Mouse (Mus musculus): ENCODE results near the gene Camsap1. TPM values are rescaled to one million over a fixed set of nuclear protein-coding genes. Genes with fewer than 3 reads are reported as not detected.
A peak's percentile ranks its signal among the peaks of the same experiment; 100 is the strongest.

Camsap1 gene
- polyA plus RNA-seq, 1 experiment from 2014 or later, result 14.1 TPM

DNA sequence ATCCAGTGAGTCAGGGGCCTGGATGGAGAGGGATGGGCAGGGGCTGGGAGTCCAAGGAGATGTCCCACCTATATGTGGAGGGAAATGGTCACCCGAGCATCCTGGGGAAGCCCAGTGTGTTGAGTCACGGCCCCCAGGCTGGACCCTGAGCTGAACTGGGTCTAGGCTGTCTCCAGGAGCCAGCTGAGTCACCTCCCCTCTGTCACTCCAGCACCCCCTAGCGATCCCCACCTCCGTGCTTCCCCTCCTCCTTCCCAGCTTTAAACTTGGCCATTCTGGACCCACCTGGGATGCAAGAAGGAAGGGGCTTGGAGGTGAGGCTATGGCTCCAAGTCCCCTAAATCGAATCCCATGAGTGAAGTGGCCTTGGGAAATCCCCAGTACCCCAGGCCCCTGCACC lies 94.9 kb downstream of the Camsap1 start:
- Histone ChIP-seq H3K4me3 (ENCODE audit: low read depth, low read length) (no peak overlapping the region), H3K9ac (ENCODE audit: low read depth, low read length) (no peak overlapping the region), H3K4me1 (ENCODE audit: control insufficient read depth, insufficient read depth, low read length) (no peaks in the 10 kb centered on the region), H3K9me3 (replicated peaks; ENCODE audit: control insufficient read depth, low read length) (no peaks in the 10 kb centered on the region), H3K27me3 (ENCODE audit: control insufficient read depth, insufficient read depth, low read length) (0 out of 2 replicates have a peak, but pooled peaks cover 2% of the 10 kb centered on the region), H3K27ac (ENCODE audit: low read depth, low read length) (no peak overlapping the region), H3K4me2 (no peak overlapping the region), H3K36me3 (ENCODE audit: control insufficient read depth, insufficient read depth, low read length) (no peaks in the 10 kb centered on the region)
- no peak for ATAC-seq (replicated peaks; ENCODE audit: insufficient number of reproducible peaks, low FRiP score, low TSS enrichment)
- 57% methylated on average over 5 of the region's 5 CpGs for WGBS (ENCODE audit: insufficient replicate concordance)

DNA sequence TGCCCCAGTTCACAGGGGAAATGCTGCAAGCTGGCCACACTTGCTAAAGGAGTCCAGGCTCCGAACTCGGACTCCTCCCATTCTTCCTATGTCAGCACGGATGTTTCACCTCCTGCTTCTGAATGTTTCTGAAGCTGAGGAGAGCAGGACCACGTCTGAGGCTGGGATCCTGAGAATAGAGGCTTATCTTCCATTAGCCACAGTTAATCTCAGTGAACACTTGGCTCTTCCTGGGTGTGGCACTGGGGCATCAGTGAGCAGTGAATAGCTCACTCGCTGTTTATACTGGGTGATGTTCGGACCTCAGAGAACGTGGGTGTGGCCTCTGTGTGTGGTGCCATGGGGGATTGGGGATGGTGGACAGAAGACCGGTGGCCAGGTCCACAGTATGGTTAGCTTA lies 95.9 kb downstream of the Camsap1 start:
- H3K27me3 ChIP-seq (ENCODE audit: control insufficient read depth, insufficient read depth, low read length), result no peaks in the 10 kb centered on the region
- H3K9ac ChIP-seq (ENCODE audit: low read depth, low read length), result no peak overlapping the region
- no peak overlapping the region for H3K4me2 ChIP-seq
- 52% methylated on average over 8 of the region's 8 CpGs for WGBS (ENCODE audit: insufficient replicate concordance)
- H3K27ac ChIP-seq (ENCODE audit: low read depth, low read length), result no peak overlapping the region
- no peaks in the 10 kb centered on the region for H3K4me1 ChIP-seq (ENCODE audit: control insufficient read depth, insufficient read depth, low read length)
- H3K36me3 ChIP-seq (ENCODE audit: control insufficient read depth, insufficient read depth, low read length), result no peaks in the 10 kb centered on the region
- no peak for ATAC-seq (replicated peaks; ENCODE audit: insufficient number of reproducible peaks, low FRiP score, low TSS enrichment)
- no peak overlapping the region for H3K4me3 ChIP-seq (ENCODE audit: low read depth, low read length)
- no peaks in the 10 kb centered on the region for H3K9me3 ChIP-seq (replicated peaks; ENCODE audit: control insufficient read depth, low read length)

DNA sequence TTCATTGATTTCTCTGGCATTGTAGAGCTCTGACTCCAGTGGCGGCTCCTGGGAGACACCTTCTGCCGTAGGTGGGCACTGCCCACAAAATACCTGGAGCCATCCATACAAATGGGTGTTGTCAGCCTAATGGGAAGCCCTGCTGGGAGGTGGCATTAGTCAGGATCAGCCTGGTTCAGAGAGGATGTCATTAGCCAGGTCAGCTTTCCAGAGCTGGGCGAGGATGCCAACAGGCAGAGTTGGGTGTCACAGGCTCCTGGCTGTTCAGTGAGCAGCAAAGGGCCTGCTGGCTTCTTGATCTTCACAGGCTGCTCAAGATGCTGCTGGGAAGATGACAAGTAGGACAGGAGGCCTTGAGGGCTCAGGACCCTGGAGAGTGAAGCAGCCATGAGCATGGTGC lies 98.3 kb downstream of the Camsap1 start:
- no peaks in the 10 kb centered on the region for H3K4me1 ChIP-seq (ENCODE audit: control insufficient read depth, insufficient read depth, low read length)
- no peak overlapping the region for H3K27ac ChIP-seq (ENCODE audit: low read depth, low read length)
- H3K36me3 ChIP-seq (ENCODE audit: control insufficient read depth, insufficient read depth, low read length), result no peaks in the 10 kb centered on the region
- no peak overlapping the region for H3K4me3 ChIP-seq (ENCODE audit: low read depth, low read length)
- no peak for ATAC-seq (replicated peaks; ENCODE audit: insufficient number of reproducible peaks, low FRiP score, low TSS enrichment)
- 78% methylated on average over 3 of the region's 3 CpGs for WGBS (ENCODE audit: insufficient replicate concordance)
- H3K9me3 ChIP-seq (replicated peaks; ENCODE audit: control insufficient read depth, low read length), result no peaks in the 10 kb centered on the region
- peaks cover 9% of the 10 kb centered on the region; the same call in 1 of the 2 replicates for H3K27me3 ChIP-seq (ENCODE audit: control insufficient read depth, insufficient read depth, low read length)
- no peak overlapping the region for H3K4me2 ChIP-seq
- no peak overlapping the region for H3K9ac ChIP-seq (ENCODE audit: low read depth, low read length)

DNA sequence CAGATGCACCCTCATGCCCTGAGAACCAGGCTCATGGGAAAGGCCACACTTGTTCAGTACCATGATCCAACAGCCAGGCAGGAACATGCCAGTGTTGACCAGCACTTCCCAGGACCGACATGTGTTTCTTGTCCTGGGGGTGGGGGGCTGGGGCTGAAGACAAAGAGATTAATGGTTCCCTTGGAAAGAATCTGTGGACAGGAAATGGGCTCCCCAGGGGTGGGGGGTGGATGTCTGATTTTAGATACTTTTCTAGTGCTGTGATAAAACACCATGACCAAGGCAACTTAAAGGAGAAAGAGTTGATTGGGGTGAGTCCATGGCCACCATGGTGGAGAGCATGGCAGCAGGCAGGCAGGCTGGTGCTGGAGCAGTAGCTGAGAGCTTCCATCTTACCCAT lies 100.8 kb downstream of the Camsap1 start:
- Histone ChIP-seq H3K9me3 (replicated peaks; ENCODE audit: control insufficient read depth, low read length) (no peaks in the 10 kb centered on the region), H3K4me2 (no peak overlapping the region), H3K4me1 (ENCODE audit: control insufficient read depth, insufficient read depth, low read length) (no peaks in the 10 kb centered on the region), H3K27me3 (ENCODE audit: control insufficient read depth, insufficient read depth, low read length) (peaks cover 34% of the 10 kb centered on the region), H3K9ac (ENCODE audit: low read depth, low read length) (no peak overlapping the region), H3K36me3 (ENCODE audit: control insufficient read depth, insufficient read depth, low read length) (no peaks in the 10 kb centered on the region), H3K27ac (ENCODE audit: low read depth, low read length) (no peak overlapping the region), H3K4me3 (ENCODE audit: low read depth, low read length) (no peak overlapping the region)
- 39% methylated on average over 1 of the region's 1 CpGs for WGBS (ENCODE audit: insufficient replicate concordance)
- no peak for ATAC-seq (replicated peaks; ENCODE audit: insufficient number of reproducible peaks, low FRiP score, low TSS enrichment)

DNA sequence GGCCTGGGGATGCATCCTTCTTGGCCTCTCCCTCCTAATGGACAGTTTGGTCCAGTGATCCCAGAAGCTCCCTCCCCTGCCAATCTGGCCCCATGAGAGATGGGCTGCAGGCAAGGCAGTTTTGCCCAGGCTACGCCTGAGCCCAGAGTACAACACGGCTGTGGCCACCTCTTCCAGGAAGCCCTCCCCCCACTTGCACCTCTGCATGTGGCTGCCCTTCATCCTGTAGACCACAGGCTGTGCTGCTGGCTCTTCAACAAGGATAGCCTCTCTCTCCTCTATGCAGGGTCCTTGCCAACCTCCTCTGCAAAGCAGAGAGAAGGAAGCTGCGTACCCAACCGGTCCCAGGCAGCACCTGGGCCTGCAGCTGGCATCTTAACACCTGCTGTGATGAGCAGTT lies 104.0 kb downstream of the Camsap1 start:
- Histone ChIP-seq H3K9me3 (replicated peaks; ENCODE audit: control insufficient read depth, low read length) (0 out of 2 replicates have a peak, but pooled peaks cover 5% of the 10 kb centered on the region), H3K9ac (ENCODE audit: low read depth, low read length) (no peak overlapping the region), H3K27me3 (ENCODE audit: control insufficient read depth, insufficient read depth, low read length) (peaks cover 46% of the 10 kb centered on the region), H3K4me1 (ENCODE audit: control insufficient read depth, insufficient read depth, low read length) (no peaks in the 10 kb centered on the region), H3K27ac (ENCODE audit: low read depth, low read length) (no peak overlapping the region), H3K4me3 (ENCODE audit: low read depth, low read length) (no peak overlapping the region), H3K36me3 (ENCODE audit: control insufficient read depth, insufficient read depth, low read length) (no peaks in the 10 kb centered on the region), H3K4me2 (no peak overlapping the region)
- 61% methylated on average over 4 of the region's 4 CpGs for WGBS (ENCODE audit: insufficient replicate concordance)
- no peak for ATAC-seq (replicated peaks; ENCODE audit: insufficient number of reproducible peaks, low FRiP score, low TSS enrichment)

DNA sequence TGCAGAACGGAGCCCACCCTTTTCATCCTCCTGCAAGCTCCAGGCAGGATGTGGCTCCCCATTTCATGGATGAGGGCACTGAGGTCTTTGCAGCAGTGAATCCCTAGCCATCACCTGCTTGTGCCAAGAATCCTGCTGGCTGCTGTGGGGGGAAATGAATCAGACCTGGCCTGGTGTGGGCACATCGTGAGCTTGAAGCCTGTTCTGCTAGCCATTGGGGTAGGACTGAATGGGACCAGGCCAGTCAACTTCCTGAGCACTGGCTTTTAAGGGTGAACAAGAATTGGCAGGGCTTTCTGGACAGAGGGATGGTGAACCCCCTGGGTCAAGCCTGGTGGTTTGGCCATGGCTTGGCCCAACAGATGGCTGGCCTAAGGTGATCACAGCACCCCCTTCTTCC lies 104.6 kb downstream of the Camsap1 start:
- WGBS (ENCODE audit: insufficient replicate concordance), result 69% methylated on average over 2 of the region's 2 CpGs
- no peak overlapping the region for H3K9ac ChIP-seq (ENCODE audit: low read depth, low read length)
- peaks cover 46% of the 10 kb centered on the region for H3K27me3 ChIP-seq (ENCODE audit: control insufficient read depth, insufficient read depth, low read length)
- no peak overlapping the region for H3K4me3 ChIP-seq (ENCODE audit: low read depth, low read length)
- H3K9me3 ChIP-seq (replicated peaks; ENCODE audit: control insufficient read depth, low read length), result 0 out of 2 replicates have a peak, but pooled peaks cover 5% of the 10 kb centered on the region
- no peak for ATAC-seq (replicated peaks; ENCODE audit: insufficient number of reproducible peaks, low FRiP score, low TSS enrichment)
- H3K27ac ChIP-seq (ENCODE audit: low read depth, low read length), result no peak overlapping the region
- no peak overlapping the region for H3K4me2 ChIP-seq
- no peaks in the 10 kb centered on the region for H3K4me1 ChIP-seq (ENCODE audit: control insufficient read depth, insufficient read depth, low read length)
- H3K36me3 ChIP-seq (ENCODE audit: control insufficient read depth, insufficient read depth, low read length), result no peaks in the 10 kb centered on the region

DNA sequence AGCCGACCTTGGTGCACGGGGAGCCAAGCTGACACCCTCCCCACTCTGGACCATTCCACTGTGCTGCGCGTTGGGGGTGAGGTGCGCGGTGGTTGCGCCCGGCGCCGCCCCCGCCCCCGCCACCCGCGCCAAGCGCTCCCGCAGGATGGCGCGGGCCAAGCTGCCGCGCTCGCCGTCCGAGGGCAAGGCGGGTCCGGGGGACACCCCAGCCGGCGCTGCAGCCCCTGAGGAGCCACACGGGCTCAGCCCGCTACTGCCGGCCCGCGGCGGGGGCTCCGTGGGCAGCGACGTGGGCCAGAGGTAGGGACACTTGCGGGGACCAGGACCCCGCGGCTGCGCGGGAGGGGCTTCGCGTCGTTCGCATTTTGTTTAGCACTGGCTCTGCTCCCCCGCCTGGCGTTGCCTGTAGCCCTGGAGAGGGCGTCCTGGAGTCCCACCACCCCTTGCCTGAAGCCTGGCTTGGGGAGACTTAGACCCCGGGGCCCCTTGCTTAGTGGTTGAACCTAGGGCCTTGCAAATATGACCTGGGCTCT lies 105.3 kb downstream of the Camsap1 start:
- WGBS (ENCODE audit: insufficient replicate concordance), result 4% methylated on average over 48 of the region's 49 CpGs
- Histone ChIP-seq H3K9ac (ENCODE audit: low read depth, low read length) (no peak overlapping the region), H3K4me3 (ENCODE audit: low read depth, low read length) (peak overlapping the region; percentile 28), H3K27me3 (ENCODE audit: control insufficient read depth, insufficient read depth, low read length) (peaks cover 46% of the 10 kb centered on the region), H3K27ac (ENCODE audit: low read depth, low read length) (no peak overlapping the region), H3K4me2 (peak overlapping the region; percentile 59), H3K9me3 (replicated peaks; ENCODE audit: control insufficient read depth, low read length) (0 out of 2 replicates have a peak, but pooled peaks cover 5% of the 10 kb centered on the region), H3K36me3 (ENCODE audit: control insufficient read depth, insufficient read depth, low read length) (no peaks in the 10 kb centered on the region), H3K4me1 (ENCODE audit: control insufficient read depth, insufficient read depth, low read length) (no peaks in the 10 kb centered on the region)
- no peak for ATAC-seq (replicated peaks; ENCODE audit: insufficient number of reproducible peaks, low FRiP score, low TSS enrichment)

DNA sequence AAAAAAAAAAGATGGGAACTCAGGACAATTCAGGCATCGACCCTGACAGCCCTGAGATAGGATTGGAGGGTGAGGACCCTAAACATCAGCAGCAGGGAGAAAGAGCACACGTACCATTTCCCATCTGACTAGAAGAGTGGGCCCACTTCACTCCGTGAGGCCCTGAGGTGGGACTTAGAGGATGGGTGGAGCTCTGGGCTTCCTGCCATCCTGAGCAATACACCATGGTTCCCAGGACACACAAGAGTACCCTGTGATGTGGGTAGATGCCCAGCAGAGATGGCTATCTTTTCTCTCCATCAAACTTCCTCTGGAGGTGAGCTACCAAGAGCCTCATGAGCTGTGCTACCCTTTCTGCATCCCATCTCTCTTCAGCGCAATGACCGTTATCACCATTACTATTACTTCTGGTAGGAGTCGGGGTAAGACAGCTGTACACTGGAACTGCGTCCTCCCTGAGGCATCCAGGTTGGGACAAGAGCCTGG lies 105.8 kb downstream of the Camsap1 start:
- no peak for ATAC-seq (replicated peaks; ENCODE audit: insufficient number of reproducible peaks, low FRiP score, low TSS enrichment)

More for the DNA sequence above, 105.8 kb downstream of the Camsap1 start:
- Histone ChIP-seq H3K4me3 (ENCODE audit: low read depth, low read length) (peak overlapping the region; percentile 28), H3K27me3 (ENCODE audit: control insufficient read depth, insufficient read depth, low read length) (peaks cover 46% of the 10 kb centered on the region), H3K4me2 (peak overlapping the region; percentile 59), H3K4me1 (ENCODE audit: control insufficient read depth, insufficient read depth, low read length) (no peaks in the 10 kb centered on the region), H3K9me3 (replicated peaks; ENCODE audit: control insufficient read depth, low read length) (0 out of 2 replicates have a peak, but pooled peaks cover 5% of the 10 kb centered on the region), H3K9ac (ENCODE audit: low read depth, low read length) (no peak overlapping the region), H3K27ac (ENCODE audit: low read depth, low read length) (no peak overlapping the region), H3K36me3 (ENCODE audit: control insufficient read depth, insufficient read depth, low read length) (no peaks in the 10 kb centered on the region)
- 27% methylated on average over 7 of the region's 7 CpGs for WGBS (ENCODE audit: insufficient replicate concordance)
